Mouse (Mus musculus) liver, embryonic 14.5 days (tissue): ENCODE measurements at regions not wholly inside any gene's neighbourhood (a gene's known extent, or its start where the extent isn't known, plus 50 kb on each side); places are given as distances from the start of the nearest gene placed in this dataset.

Experiments
- CTCF ChIP-seq: IDR thresholded peaks from 2 replicates; pipeline ENCODE4 v1.5.1; 2016; ENCODE audit warnings: antibody characterized with exemption, low read depth, control low read depth
- EP300 ChIP-seq: IDR thresholded peaks from 2 replicates; pipeline ENCODE4 v1.6.1; 2016; ENCODE audit warnings: antibody characterized with exemption, low read depth

DNA sequence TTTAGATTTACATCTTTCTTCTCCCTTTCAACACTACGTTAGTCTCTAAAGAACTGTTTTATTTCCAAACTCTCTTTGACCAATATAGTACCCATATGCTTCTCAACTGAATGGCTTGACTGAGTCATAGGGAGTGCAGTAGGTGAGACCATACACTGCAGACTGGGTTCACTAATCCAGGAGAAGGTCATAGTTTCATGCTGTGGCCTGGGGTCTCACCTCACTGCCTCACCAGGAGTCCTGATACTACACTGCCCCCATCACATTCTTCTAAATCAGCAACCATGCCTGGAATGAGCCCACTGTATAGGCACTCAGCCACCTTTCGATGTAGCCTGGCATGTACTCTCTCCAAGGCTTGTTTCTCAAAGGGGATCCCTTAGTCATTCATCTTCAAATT is 269.6 kb downstream of the Samd5 start:
- TF ChIP-seq CTCF (no peak), EP300 (no peak)
